Mouse (Mus musculus) spleen, adult 2 months (tissue): ENCODE results near the gene Pdk2.

Source experiments
- CTCF ChIP-seq: fragments of 200-500 bp; IDR thresholded peaks from 2 replicates; pipeline ENCODE4 v1.5.1; 2011; ENCODE audit warnings: mild to moderate bottlenecking, inconsistent platforms; ENCODE audit not compliant: insufficient read depth, insufficient read length, insufficient replicate concordance; ENCODE audit errors: extremely low read depth
- POLR2A ChIP-seq: fragments of 200-500 bp; IDR thresholded peaks from 2 replicates; pipeline ENCODE4 v1.6.1; 2011; ENCODE audit warnings: low read depth, low read length, inconsistent platforms

DNA sequence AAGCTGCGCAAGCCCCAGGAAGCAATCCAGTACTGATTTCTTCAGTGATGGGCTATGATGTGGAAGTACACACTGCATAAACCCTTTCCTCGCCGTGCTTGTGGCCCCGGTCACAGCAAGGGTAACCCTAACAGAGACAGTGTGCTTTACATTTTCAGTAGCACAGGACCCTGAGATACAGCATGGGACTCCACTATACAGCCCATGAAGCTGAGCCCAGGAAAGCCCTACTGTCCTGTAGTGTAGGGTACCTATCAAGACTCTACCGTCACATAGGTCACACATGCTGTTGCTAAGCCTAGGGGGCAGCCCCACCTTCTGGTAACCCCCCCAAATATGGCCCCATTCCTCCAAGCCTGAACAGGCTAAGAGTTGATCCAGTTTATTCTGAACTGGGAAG is 4.6 kb downstream of the Pdk2 start:
- TF ChIP-seq CTCF (no peak), POLR2A (no peak)
